Mouse (Mus musculus): ENCODE results near the gene Igfbp3. TPM values are rescaled to one million over a fixed set of nuclear protein-coding genes. Genes with fewer than 3 reads are reported as not detected.

Gene Igfbp3
- polyA plus RNA-seq, 1 experiment from 2014 or later: 42.1 TPM

- H3K4me3 ChIP-seq (ENCODE audit: control insufficient read depth in 1 of 2, insufficient read depth in 1 of 2, low read depth in 1 of 2, low read length in 2 of 2): no peak within 1 kb of the TSS
- no peaks in the 10 kb centered on the region for H3K9me3 ChIP-seq (ENCODE audit: control insufficient read depth, low read length)
- H3K36me3 ChIP-seq (ENCODE audit: control insufficient read depth, insufficient read depth, low read length): no peaks in the 10 kb centered on the region
- H3K9ac ChIP-seq (ENCODE audit: low read length): no peak within 1 kb of the TSS
- H3K27ac ChIP-seq (replicated peaks in 1 of 2; ENCODE audit: control insufficient read depth in 1 of 2, insufficient read depth in 1 of 2, low read depth in 2 of 2, low read length in 2 of 2): no peak within 1 kb of the TSS
- WGBS: 80% methylated on average over 13 of the region's 13 CpGs
- no peak within 1 kb of the TSS for H3K4me2 ChIP-seq (ENCODE audit: low read length)
- ATAC-seq (ENCODE audit: insufficient number of reproducible peaks, insufficient read depth, low FRiP score, low read depth): no peak; the same call in 1 of the 2 replicates
- H3K4me1 ChIP-seq (ENCODE audit: control insufficient read depth in 2 of 2, insufficient read depth in 2 of 2, low read length in 2 of 2): peaks cover 5 to 7% of the 10 kb centered on the region in 2 experiments; a peak in 2 of 4 replicates
- no peaks in the 10 kb centered on the region for H3K27me3 ChIP-seq (ENCODE audit: control insufficient read depth, insufficient read depth, low read length)
Measured at GRCm38 (mm10) chr11:7188469-7188868, 25.3 kb downstream of the Igfbp3 start, which contains the start of gene Gm11985. Gm11985 (minus strand) TSS chr11:7188569.

GRCm38 (mm10) chr11:7187472-7187871 lies 26.3 kb downstream of the Igfbp3 start:
- Histone ChIP-seq H3K9me3 (ENCODE audit: control insufficient read depth, low read length) (no peaks in the 10 kb centered on the region), H3K4me1 (ENCODE audit: control insufficient read depth in 2 of 2, insufficient read depth in 2 of 2, low read length in 2 of 2) (peaks cover 5% of the 10 kb centered on the region in 2 experiments; a peak in 2 of 4 replicates), H3K9ac (ENCODE audit: low read length) (no peak overlapping the region), H3K27ac (replicated peaks in 1 of 2; ENCODE audit: control insufficient read depth in 1 of 2, insufficient read depth in 1 of 2, low read depth in 2 of 2, low read length in 2 of 2) (no peak overlapping the region), H3K4me3 (ENCODE audit: control insufficient read depth in 1 of 2, insufficient read depth in 1 of 2, low read depth in 1 of 2, low read length in 2 of 2) (no peak overlapping the region), H3K36me3 (ENCODE audit: control insufficient read depth, insufficient read depth, low read length) (no peaks in the 10 kb centered on the region), H3K4me2 (ENCODE audit: low read length) (no peak overlapping the region), H3K27me3 (ENCODE audit: control insufficient read depth, insufficient read depth, low read length) (no peaks in the 10 kb centered on the region)
- WGBS: 65% methylated on average over 8 of the region's 8 CpGs
- ATAC-seq (ENCODE audit: insufficient number of reproducible peaks, insufficient read depth, low FRiP score, low read depth): no peak

- H3K27me3 ChIP-seq (ENCODE audit: control insufficient read depth, insufficient read depth, low read length): no peaks in the 10 kb centered on the region
- no peak overlapping the region for H3K4me3 ChIP-seq (ENCODE audit: control insufficient read depth in 1 of 2, insufficient read depth in 1 of 2, low read depth in 1 of 2, low read length in 2 of 2)
- no peaks in the 10 kb centered on the region for H3K36me3 ChIP-seq (ENCODE audit: control insufficient read depth, insufficient read depth, low read length)
- ATAC-seq (ENCODE audit: insufficient number of reproducible peaks, insufficient read depth, low FRiP score, low read depth): no peak
- 50% methylated on average over 1 of the region's 1 CpGs for WGBS
- no peak overlapping the region for H3K4me2 ChIP-seq (ENCODE audit: low read length)
- peaks cover 5% of the 10 kb centered on the region in 2 experiments; a peak in 2 of 4 replicates for H3K4me1 ChIP-seq (ENCODE audit: control insufficient read depth in 2 of 2, insufficient read depth in 2 of 2, low read length in 2 of 2)
- H3K9ac ChIP-seq (ENCODE audit: low read length): no peak overlapping the region
- no peaks in the 10 kb centered on the region for H3K9me3 ChIP-seq (ENCODE audit: control insufficient read depth, low read length)
- H3K27ac ChIP-seq (replicated peaks in 1 of 2; ENCODE audit: control insufficient read depth in 1 of 2, insufficient read depth in 1 of 2, low read depth in 2 of 2, low read length in 2 of 2): no peak overlapping the region
Measured at GRCm38 (mm10) chr11:7184420-7184819, 29.3 kb downstream of the Igfbp3 start.

- no peaks in the 10 kb centered on the region for H3K9me3 ChIP-seq (ENCODE audit: control insufficient read depth, low read length)
- no peak overlapping the region for H3K4me3 ChIP-seq (ENCODE audit: control insufficient read depth in 1 of 2, insufficient read depth in 1 of 2, low read depth in 1 of 2, low read length in 2 of 2)
- peaks cover 5% of the 10 kb centered on the region in 2 experiments; a peak in 3 of 4 replicates for H3K4me1 ChIP-seq (ENCODE audit: control insufficient read depth in 2 of 2, insufficient read depth in 2 of 2, low read length in 2 of 2)
- H3K9ac ChIP-seq (ENCODE audit: low read length): no peak overlapping the region
- no peak overlapping the region for H3K27ac ChIP-seq (replicated peaks in 1 of 2; ENCODE audit: control insufficient read depth in 1 of 2, insufficient read depth in 1 of 2, low read depth in 2 of 2, low read length in 2 of 2)
- 48% methylated on average over 8 of the region's 8 CpGs for WGBS
- ATAC-seq (ENCODE audit: insufficient number of reproducible peaks, insufficient read depth, low FRiP score, low read depth): no peak
- no peaks in the 10 kb centered on the region for H3K36me3 ChIP-seq (ENCODE audit: control insufficient read depth, insufficient read depth, low read length)
- H3K4me2 ChIP-seq (ENCODE audit: low read length): no peak overlapping the region
- H3K27me3 ChIP-seq (ENCODE audit: control insufficient read depth, insufficient read depth, low read length): no peaks in the 10 kb centered on the region
Measured at GRCm38 (mm10) chr11:7182409-7183042, 31.2 kb downstream of the Igfbp3 start.

- H3K4me1 ChIP-seq (ENCODE audit: control insufficient read depth in 2 of 2, insufficient read depth in 2 of 2, low read length in 2 of 2): no peaks in the 10 kb centered on the region; a peak in 1 of 4 replicates
- no peaks in the 10 kb centered on the region for H3K9me3 ChIP-seq (ENCODE audit: control insufficient read depth, low read length)
- no peak overlapping the region for H3K4me3 ChIP-seq (ENCODE audit: control insufficient read depth in 1 of 2, insufficient read depth in 1 of 2, low read depth in 1 of 2, low read length in 2 of 2)
- no peak overlapping the region for H3K9ac ChIP-seq (ENCODE audit: low read length)
- H3K4me2 ChIP-seq (ENCODE audit: low read length): no peak overlapping the region
- no peak for ATAC-seq (ENCODE audit: insufficient number of reproducible peaks, insufficient read depth, low FRiP score, low read depth)
- 91% methylated on average over 2 of the region's 2 CpGs for WGBS
- no peaks in the 10 kb centered on the region for H3K27me3 ChIP-seq (ENCODE audit: control insufficient read depth, insufficient read depth, low read length)
- H3K36me3 ChIP-seq (ENCODE audit: control insufficient read depth, insufficient read depth, low read length): no peaks in the 10 kb centered on the region
- no peak overlapping the region for H3K27ac ChIP-seq (replicated peaks in 1 of 2; ENCODE audit: control insufficient read depth in 1 of 2, insufficient read depth in 1 of 2, low read depth in 2 of 2, low read length in 2 of 2)
Measured at GRCm38 (mm10) chr11:7179276-7179675, 34.4 kb downstream of the Igfbp3 start.

GRCm38 (mm10) chr11:7178724-7179123 lies 35.0 kb downstream of the Igfbp3 start:
- Histone ChIP-seq H3K4me2 (ENCODE audit: low read length) (no peak overlapping the region), H3K9me3 (ENCODE audit: control insufficient read depth, low read length) (no peaks in the 10 kb centered on the region), H3K4me1 (ENCODE audit: control insufficient read depth in 2 of 2, insufficient read depth in 2 of 2, low read length in 2 of 2) (no peaks in the 10 kb centered on the region; a peak in 1 of 4 replicates), H3K9ac (ENCODE audit: low read length) (no peak overlapping the region), H3K36me3 (ENCODE audit: control insufficient read depth, insufficient read depth, low read length) (no peaks in the 10 kb centered on the region), H3K27me3 (ENCODE audit: control insufficient read depth, insufficient read depth, low read length) (no peaks in the 10 kb centered on the region), H3K27ac (replicated peaks in 1 of 2; ENCODE audit: control insufficient read depth in 1 of 2, insufficient read depth in 1 of 2, low read depth in 2 of 2, low read length in 2 of 2) (no peak overlapping the region), H3K4me3 (ENCODE audit: control insufficient read depth in 1 of 2, insufficient read depth in 1 of 2, low read depth in 1 of 2, low read length in 2 of 2) (no peak overlapping the region)
- ATAC-seq (ENCODE audit: insufficient number of reproducible peaks, insufficient read depth, low FRiP score, low read depth): no peak
- 49% methylated on average over 4 of the region's 4 CpGs for WGBS

- no peak for ATAC-seq (ENCODE audit: insufficient number of reproducible peaks, insufficient read depth, low FRiP score, low read depth)
- Histone ChIP-seq H3K36me3 (ENCODE audit: control insufficient read depth, insufficient read depth, low read length) (no peaks in the 10 kb centered on the region), H3K4me2 (ENCODE audit: low read length) (no peak overlapping the region), H3K27ac (replicated peaks in 1 of 2; ENCODE audit: control insufficient read depth in 1 of 2, insufficient read depth in 1 of 2, low read depth in 2 of 2, low read length in 2 of 2) (no peak overlapping the region), H3K4me3 (ENCODE audit: control insufficient read depth in 1 of 2, insufficient read depth in 1 of 2, low read depth in 1 of 2, low read length in 2 of 2) (no peak overlapping the region), H3K27me3 (ENCODE audit: control insufficient read depth, insufficient read depth, low read length) (no peaks in the 10 kb centered on the region), H3K9me3 (ENCODE audit: control insufficient read depth, low read length) (no peaks in the 10 kb centered on the region), H3K9ac (ENCODE audit: low read length) (no peak overlapping the region), H3K4me1 (ENCODE audit: control insufficient read depth in 2 of 2, insufficient read depth in 2 of 2, low read length in 2 of 2) (no peaks in the 10 kb centered on the region; a peak in 1 of 4 replicates)
- 79% methylated on average over 6 of the region's 6 CpGs for WGBS
Measured at GRCm38 (mm10) chr11:7173664-7174063, 40.1 kb downstream of the Igfbp3 start.

GRCm38 (mm10) chr11:7169645-7170044 lies 44.1 kb downstream of the Igfbp3 start:
- 88% methylated on average over 1 of the region's 1 CpGs for WGBS
- H3K27ac ChIP-seq (replicated peaks in 1 of 2; ENCODE audit: control insufficient read depth in 1 of 2, insufficient read depth in 1 of 2, low read depth in 2 of 2, low read length in 2 of 2): no peak overlapping the region
- no peaks in the 10 kb centered on the region for H3K27me3 ChIP-seq (ENCODE audit: control insufficient read depth, insufficient read depth, low read length)
- ATAC-seq (ENCODE audit: insufficient number of reproducible peaks, insufficient read depth, low FRiP score, low read depth): no peak
- no peaks in the 10 kb centered on the region for H3K9me3 ChIP-seq (ENCODE audit: control insufficient read depth, low read length)
- H3K4me1 ChIP-seq (ENCODE audit: control insufficient read depth in 2 of 2, insufficient read depth in 2 of 2, low read length in 2 of 2): no peaks in the 10 kb centered on the region
- H3K36me3 ChIP-seq (ENCODE audit: control insufficient read depth, insufficient read depth, low read length): no peaks in the 10 kb centered on the region
- no peak overlapping the region for H3K9ac ChIP-seq (ENCODE audit: low read length)
- no peak overlapping the region for H3K4me2 ChIP-seq (ENCODE audit: low read length)
- no peak overlapping the region for H3K4me3 ChIP-seq (ENCODE audit: control insufficient read depth in 1 of 2, insufficient read depth in 1 of 2, low read depth in 1 of 2, low read length in 2 of 2)
